Mouse (Mus musculus) frontal cortex, postnatal 14 days (tissue): ENCODE measurements at regions not wholly inside any gene's neighbourhood (a gene's known extent, or its start where the extent isn't known, plus 50 kb on each side); places are given as distances from the start of the nearest gene placed in this dataset.

Experiments
- DNase-seq, 2 experiments: peaks; one replicate each; pipeline ENCODE4 v3.0.0; 2022; ENCODE audit warnings: low spot score in 2 of 2

DNA sequence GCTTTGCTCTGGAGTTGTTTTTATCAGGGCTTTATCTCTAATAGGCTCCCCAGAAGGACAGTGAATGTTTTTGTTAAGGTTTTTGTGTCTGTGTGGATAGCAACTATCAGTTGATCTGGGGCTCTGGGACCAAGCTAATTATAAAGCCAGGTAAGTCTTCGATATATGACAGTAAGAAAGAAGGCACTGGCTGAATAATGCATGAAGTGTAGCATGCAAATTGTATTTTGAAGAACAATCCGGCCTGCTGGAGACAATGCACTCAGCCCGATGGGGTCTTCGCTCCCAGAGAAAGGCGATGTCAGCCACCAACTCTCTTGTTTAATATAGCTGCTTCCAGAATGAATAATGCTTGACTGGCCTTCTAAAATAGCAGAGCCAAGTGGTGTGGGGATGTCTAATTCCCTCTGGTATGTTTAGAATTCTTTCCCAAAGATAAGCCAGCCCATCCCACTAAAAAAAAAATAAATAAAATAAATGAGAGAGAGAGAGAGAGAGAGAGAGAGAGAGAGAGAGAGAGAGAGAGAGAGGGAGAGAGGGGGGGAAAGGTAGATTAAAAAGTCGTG is 68.6 kb downstream of the Dad1 start:
- DNase-seq: no peak

DNA sequence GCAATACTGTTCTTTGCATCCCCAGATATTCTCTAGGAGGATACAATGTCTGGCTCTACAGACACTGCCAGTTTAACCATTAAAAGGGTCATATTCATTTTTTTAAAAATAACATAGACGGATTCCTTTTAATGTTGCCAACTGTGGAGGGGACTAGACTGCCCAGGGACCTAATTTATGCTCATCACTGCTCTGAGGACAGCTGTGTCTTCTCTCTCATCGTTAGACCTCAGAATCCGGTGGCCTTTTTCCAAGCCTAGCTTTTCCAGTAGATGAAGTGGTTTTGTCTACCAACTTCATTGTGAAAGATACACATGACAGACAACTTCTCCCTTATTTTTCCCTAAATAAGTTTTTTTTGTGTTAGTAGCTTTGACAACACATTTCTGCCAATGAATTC is 70.0 kb downstream of the Dad1 start:
- DNase-seq: no peak

DNA sequence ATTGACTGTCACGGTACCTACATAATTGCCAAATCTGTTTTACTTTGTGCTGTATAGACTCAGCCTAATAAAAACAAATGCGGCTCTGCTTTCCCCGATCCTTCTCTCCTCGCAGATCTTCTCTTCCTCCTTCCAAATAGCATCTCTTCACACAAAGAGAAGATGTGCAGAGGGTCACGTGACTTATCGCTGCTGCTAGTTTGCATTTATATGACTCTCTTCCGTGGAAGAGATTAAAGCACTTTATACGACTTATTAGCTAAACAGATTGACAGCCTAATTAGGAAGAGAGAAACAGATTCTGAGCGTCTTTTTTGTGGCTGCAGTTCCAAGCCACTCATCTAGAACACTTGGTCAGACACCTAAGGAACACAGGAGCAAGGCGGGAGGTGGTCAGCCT is 71.1 kb downstream of the Dad1 start:
- DNase-seq: no peak

DNA sequence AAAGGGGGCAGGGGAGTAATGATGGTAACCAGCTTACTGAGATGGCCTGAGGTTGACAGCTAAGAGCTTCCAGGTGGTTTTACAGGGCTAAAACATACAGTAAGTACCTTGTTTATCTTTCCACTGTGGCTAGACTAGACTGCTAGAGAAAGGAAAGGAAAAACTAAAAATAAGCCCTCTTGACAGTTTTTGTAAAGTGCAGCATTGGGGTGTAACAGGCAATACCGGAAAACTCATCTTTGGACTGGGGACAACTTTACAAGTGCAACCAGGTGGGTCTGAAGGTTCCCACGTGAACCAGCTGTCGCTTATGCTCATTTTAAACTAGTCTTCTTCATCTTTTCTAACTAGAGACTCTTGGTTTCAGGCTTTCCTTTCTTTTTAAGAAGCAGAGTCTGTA is 72.6 kb downstream of the Dad1 start:
- no peak for DNase-seq

DNA sequence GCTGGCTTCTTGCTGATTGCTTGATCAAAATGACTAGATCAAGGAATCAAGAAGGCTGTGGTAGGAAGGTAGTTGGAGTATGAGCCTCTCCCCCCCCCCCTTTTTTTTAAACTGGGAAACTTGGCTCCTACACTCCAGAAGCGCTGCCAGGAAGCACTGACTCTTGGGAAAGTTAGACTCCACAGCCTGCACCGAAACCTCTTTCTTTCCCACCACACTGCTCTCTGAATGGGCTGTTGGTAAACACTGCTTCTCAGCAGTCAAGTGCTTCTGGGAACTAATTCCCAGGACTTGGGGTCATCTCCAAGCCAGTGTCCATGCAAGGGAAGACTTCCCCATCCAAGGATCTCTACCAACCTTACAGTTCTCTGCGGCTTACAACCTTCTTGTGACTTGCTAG is 73.2 kb downstream of the Dad1 start:
- no peak for DNase-seq

DNA sequence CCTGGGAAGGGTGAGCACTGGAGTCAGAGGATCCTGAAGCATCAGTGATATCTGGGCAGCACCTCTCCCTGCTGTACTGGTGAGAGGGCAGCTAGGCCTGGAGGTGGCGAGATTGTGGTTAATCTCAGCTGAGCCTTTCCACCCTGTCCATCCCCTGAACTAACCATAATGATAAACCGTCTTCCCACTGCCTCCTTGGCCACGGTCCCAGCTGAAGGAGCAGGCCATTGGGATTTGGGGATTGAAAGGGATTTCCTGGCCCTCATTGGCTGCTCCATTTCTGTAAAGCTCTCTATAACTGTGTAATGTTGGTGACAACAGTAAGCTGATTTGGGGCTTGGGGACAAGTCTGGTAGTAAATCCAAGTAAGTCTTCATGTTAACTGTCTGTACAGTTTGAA is 73.6 kb downstream of the Dad1 start:
- DNase-seq: no peak

DNA sequence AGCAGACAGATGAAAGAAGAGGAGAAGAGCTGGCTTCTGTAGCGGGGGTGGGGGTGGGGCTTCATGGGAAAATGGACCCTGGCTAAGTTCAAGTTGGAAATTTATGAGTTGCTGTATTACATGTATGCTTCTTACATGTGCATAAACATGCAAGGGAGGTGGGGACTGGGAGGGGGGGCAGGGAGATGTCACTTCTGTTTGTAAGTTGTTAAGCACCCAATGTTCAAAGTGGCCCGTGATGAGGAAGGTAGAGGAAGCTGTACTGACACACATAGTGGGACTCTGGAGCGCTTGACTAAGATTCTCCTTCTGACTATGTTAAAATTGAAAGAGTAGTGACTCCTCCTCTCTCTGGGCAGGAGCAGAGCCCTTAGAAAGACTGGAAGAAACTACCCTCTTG is 75.0 kb downstream of the Dad1 start:
- DNase-seq: no peak

DNA sequence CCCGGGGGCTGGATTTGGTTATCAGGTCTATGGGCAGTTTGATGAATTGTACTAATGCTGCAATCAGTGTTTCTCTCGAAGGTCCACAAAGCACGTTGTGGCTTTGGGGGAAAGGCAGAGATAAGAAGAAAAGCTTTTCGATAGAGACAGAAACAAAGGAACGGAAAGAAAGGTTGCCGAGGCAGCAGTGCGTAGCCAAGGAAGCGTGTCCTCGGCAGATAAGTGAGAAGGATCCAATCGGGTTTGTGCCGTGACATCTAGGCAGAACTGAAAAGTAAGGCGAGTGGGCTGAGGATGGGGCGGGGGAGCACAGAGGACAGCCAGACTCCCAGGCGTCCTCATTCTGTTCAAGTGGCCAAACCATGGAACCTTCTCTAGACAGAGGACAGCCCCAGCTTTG is 77.4 kb downstream of the Dad1 start:
- no peak for DNase-seq

DNA sequence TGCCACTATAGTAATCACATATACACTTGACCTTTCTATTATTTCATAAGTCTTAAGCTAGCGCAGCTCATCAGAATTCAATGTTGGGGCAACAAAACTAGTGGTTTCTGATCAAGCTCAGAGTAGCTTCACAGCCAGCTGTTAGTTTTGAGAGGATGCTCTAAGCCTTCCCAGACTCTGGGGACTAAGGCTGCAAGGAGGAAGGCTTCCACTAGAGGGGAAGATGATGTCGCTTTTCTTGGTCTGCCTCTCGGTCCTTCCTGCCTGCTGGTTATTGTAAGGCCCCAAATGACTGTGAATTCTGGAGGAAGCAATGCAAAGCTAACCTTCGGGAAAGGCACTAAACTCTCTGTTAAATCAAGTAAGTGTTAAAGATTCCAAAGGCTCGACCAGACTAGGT is 78.4 kb downstream of the Dad1 start:
- no peak for DNase-seq

DNA sequence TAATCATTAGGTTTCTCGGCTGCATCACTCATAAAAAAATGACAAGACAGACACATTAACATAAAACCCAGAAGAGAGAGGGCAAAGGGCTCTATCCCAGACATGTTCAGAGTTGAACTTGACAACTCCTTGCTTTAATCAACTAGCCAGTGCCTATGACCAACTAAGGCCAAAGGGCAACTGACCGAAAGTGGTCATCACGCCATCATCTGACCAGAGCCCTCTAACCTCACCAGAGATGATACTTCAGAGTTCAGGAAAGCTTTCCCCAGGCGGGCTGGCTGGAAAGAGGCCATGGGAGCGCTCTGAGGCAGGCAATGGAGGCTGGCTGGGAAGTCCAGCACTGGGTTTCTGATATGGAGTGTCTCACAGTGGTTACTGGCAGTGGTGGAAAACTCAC is 80.6 kb downstream of the Dad1 start:
- no peak for DNase-seq

DNA sequence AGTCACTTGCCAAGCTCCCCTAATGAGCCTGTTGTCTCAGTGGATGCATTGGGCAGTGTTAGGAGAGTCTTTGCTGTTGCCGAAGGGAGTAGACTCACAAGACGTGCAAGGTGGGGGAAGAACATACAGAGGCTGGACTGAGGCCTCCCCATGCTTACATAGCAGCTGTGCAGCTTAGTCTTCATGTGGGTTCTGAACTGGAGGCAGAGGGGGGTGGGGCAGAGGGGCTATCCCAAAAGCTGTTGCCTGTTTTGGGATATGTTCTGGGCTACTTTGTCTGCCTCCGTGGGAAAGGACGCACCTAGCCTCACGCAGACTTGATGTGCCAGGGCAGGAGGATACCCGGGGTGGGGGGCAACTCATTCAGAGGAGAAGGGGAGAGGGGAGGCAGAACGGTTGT is 84.7 kb downstream of the Dad1 start:
- DNase-seq: no peak

DNA sequence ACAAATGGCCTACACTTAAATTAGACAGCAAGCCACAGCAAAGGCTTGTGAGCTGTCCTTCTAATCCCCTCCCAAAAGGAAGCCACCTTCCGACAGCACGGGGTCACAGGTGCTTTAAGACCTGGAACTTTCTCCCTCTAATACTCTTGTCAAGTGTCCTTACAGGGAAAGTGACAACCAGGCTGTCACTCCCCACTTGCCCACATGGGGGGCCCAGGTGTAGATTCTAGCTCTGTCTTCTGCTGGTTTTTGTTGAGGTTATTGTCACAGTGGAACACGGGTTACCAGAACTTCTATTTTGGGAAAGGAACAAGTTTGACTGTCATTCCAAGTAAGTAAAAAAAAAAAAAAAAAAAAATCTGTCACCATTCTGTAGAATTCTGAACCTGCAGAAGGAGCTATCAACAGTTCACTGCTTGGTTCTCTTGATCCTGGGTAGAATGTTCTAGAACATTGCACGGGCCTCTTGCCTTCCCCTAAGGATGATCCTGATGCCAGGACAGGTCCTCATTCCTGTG is 85.4 kb downstream of the Dad1 start:
- no peak for DNase-seq

DNA sequence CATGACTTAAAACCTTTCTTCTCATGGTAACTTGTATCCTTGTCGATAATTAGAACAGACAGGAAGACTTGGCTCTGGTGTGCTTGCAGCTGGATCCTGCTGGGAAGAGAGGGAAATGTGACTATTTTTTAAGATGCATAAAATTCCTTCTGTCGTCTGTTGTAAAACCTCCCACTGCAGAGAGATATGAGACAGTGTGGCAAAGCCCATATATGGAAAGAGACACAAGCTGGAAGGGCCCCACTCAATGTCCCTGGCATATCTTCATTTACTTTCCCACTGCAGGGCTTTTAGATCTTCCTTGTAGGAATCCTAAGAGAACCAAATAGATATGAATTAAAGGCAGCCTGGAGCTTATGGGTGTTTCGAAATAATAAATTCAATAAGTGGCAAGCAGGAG is 87.8 kb downstream of the Dad1 start:
- DNase-seq: no peak

DNA sequence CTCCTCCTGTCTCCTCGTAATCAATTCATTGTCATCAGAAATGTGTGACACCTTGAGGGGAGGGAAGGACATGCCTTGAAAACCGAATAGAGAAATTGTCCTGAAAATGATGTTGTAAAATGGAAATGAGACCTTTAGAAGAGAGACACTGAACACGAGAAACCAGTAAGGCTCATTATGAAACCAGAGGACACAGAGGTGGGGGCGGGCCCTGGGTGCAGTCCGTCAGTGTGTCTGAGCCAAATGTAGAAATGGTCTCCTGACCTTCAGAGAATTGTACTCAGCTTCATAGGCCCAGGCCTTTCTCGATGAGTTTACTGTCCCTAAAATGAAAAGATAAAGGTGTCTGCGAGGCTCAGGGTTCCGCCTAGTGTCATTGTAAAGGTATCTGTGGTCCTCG is 89.0 kb downstream of the Dad1 start:
- no peak for DNase-seq

DNA sequence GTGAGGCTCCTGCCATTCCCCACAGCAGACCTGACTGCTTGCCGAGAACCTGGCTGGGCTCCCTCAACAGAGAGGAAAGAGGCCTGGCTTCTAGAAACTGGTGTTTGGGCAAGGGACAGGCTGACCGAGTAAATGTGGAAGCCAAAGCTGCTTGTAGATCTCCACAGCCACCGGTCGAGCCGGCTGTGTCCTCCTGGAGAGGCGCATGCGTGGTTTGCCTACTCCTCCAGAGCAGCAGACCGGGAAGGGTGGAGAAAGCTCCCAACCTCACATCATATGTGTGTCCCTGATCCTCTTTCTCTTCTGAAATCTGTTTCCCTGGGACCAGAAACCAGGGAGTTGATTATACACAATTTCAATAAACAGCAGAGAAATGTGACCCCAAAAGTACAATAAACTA is 92.0 kb downstream of the Dad1 start:
- no peak for DNase-seq

DNA sequence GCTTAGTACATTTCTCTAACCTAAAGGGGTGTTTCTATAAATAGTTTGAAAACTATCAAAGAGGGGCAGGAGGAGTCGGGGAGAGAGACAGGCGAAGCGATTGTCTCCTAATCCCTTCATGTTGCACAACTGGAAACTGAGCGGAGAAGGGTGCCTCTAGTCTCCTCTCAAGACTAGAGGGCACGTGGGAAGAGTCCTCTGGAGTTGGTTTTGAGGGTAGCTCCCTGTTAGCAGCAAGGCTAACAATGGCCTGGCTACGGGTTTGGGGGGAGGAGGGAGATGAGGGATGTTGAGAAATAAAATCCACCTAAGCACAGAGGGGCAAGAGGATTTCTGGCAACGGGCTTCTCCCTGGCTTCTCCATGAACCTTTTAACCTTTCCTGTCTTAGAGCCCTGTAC is 92.7 kb downstream of the Dad1 start:
- no peak for DNase-seq

DNA sequence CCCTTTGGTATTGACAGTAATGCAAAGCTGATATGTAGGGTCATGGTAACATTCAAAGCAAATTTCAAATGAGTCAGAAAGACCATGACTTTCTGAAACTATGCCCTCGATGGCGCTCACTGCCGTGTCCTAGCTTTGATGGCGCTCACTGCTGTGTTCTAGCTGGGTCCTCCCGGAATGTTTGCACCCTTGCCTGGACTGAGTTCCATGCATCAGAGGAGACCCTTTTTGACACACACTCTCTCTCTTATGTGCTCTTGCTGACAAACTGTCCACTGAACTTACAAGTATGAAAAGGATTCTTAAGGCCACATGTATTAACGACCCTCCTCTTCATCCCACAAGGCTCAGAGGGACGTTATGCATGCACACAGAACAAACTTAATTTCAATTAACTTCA is 94.1 kb downstream of the Dad1 start:
- DNase-seq: no peak

DNA sequence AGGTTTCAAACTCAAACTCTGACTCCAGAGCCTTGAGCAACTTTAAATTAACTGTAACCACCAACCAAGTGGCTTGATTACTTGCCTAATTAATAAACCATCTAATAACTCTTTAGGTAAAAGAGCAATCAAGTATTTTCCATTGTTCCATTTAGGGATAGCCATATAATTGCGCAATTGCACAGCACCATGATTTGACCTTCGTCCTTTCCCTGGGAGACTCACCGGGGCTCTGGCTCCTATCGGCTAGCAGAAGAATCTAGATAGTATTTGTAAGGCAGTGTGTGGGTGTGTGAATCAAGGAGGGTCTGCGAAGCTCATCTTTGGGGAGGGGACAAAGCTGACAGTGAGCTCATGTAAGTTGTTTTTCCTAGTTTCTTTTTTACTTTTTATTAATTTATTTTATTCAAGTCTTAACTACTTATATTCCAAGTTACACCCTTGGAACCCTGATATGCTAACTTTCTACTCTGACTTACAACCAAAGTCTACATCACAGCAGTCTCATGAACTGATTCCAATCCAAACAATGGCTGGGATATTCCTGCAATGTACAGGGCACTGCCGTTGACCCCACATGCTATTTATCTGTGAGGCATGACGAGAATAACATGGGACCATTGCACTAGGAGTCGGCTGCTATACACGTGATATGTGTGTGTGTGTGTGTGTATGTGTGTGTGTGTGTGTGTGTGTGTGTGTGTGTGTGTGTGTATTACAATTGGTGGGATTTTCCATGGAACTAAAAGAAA is 95.5 kb downstream of the Dad1 start:
- no peak for DNase-seq

DNA sequence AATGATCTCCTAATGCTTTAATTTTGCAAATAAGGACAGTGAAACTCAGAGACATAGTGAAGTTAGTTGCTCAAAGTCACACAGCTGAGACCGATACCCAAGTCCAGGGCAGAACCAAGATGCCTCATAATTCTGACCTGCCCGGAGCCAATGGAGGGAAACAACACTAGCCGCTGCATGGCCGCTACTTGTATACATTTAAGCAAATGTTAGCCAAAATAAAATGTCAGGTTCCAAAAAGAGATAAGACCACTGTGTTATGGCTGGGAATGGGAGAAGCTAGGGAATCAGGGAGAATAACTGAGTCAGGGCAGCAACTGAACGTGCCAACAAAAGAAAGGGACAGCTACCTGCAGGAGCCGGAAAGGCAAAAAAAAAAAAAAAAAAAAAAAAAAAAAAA is 97.4 kb downstream of the Dad1 start:
- no peak for DNase-seq

DNA sequence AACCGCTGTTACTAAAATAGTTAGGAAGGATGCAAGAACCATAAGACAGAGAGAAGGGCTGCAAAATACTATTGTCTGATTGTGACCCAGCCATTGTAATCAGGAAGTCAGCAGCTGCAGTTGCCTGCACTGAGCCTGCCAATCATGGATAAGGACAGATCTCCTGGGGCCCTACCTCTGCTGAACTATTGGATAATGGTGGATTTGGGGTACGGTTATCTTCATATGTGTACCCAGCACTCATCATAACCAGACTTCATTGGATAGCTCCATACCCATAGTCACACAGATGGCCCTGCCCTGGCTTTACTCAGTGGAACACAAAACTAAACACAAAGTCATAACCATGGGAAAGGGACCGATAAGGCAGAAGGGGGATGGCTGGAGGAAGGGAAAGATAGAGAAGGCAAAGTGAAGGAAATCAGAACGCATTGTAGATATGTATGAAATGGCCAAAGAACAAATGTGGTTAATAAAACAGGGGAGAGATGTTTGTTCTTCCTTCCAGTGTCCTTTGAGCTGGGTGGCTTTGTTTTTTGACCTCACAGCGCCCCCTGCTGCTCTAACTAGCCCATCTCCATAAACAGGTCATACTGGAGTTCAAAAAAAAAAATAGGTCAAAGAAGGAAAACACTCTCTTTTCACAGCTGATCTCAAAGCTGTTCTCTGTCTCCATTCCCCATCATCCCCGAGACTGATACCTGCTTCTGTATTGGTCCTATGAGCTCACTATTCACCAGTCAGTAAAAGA is 101.2 kb downstream of the Dad1 start:
- peak in 1 of 2 experiments; percentile 37 for DNase-seq

DNA sequence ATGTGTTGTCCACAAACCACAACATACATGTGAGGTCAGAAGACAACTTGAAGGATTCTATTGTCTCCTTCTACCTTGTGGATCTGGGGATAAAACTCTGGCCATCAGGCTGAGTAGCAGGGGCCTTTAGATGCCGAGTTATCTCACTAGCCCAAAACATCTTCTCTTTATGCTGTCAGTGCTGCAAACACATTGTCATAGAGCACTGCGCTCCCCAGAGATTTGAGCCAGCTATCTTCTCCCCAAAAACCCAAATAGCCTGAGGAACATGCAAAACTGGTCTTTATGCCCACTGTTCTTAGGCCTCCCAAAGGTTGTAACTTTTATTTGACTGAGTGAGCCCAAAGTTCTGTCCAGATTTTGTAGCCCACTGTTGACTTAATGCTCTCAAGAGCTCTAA is 102.0 kb downstream of the Dad1 start:
- no peak for DNase-seq

DNA sequence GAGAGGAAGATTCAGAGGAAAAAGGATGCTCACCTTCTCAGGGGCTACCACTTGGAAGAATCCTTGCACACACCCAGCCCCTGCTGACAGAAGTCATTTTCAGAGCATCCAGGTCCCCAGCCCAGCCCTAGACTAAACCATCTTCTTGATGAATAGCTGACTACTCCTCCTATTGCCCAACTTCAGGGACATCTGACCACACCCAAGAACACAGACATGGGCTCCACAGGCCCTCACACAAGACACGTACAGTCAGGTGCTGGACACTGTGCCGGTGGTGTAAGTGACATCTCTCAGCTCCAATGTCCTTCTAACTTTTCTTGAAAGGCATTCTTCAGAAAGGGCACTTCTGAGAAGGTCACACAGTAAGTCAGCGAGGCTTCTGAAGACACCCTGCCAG is 102.6 kb downstream of the Dad1 start:
- no peak for DNase-seq

DNA sequence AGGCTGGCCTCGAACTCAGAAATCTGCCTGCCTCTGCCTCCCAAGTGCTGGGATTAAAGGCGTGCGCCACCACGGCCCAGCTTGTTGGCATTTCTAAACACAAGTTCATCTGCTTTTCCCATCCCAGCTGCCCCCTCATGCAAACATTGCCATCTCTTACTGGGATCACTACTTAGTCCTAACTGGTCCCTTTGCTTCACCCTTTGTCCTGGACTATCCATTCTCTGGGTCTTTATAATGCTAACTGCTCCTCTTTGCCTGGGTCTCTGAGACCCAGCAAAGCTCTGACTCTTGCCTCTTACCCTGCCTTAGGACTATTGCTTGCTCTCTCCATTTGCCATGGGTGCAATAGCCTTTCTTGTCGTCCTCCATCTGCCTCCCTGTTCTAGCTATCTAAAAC is 103.7 kb downstream of the Dad1 start:
- no peak for DNase-seq
